Mouse (Mus musculus) bone marrow macrophage, adult 2 months (primary cell): ENCODE results near the gene Adap2. TPM values are rescaled to one million over a fixed set of nuclear protein-coding genes. Genes with fewer than 3 reads are reported as not detected.
"Not testable (repeated sequence)": the region's sequence is repeated elsewhere in the genome, so short reads cannot be mapped to it uniquely, and the experiment has no call there.

ENCODE experiments used
- H3K27ac ChIP-seq: 2 replicates; pipeline ENCODE4 v1.5.1; 2012; ENCODE audit warnings: low read depth, low read length; ENCODE audit not compliant: insufficient read depth
- H3K4me1 ChIP-seq: 2 replicates; pipeline ENCODE4 v1.6.1; 2012; ENCODE audit warnings: low read length; ENCODE audit not compliant: control insufficient read depth, insufficient read depth
- H3K4me3 ChIP-seq: 2 replicates; pipeline ENCODE4 v1.5.1; 2012; ENCODE audit warnings: mild to moderate bottlenecking, low read length, moderate library complexity; ENCODE audit not compliant: insufficient read depth
- CTCF ChIP-seq: IDR thresholded peaks from 2 replicates; pipeline ENCODE4 v1.5.1; 2012; ENCODE audit warnings: low read depth, mild to moderate bottlenecking, low read length, moderate library complexity
- POLR2A ChIP-seq: IDR thresholded peaks from 2 replicates; pipeline ENCODE4 v1.6.1; 2012; ENCODE audit warnings: mild to moderate bottlenecking, low read depth, low read length, borderline replicate concordance
- polyA plus RNA-seq: library from polyadenylated mRNA; stranded (reverse); fragments of >200 nt; gene quantifications from 2 replicates; pipeline ENCODE4 v1.2.4, GENCODE M21; 2012; ENCODE audit not compliant: missing spikeins, insufficient read depth, insufficient read length

The Adap2 gene
- polyA plus RNA-seq, 1 experiment = 167 TPM

GRCm38 (mm10) chr11:80145787-80146275 lies 8.1 kb upstream of the Adap2 start:
- Histone ChIP-seq H3K4me3 (peak overlapping the region; percentile 36), H3K4me1 (peaks cover 23% of the 10 kb centered on the region)

GRCm38 (mm10) chr11:80147748-80148147 lies 6.2 kb upstream of the Adap2 start:
- TF ChIP-seq CTCF = no peak
- no peak for TF ChIP-seq POLR2A
- Histone ChIP-seq H3K4me1 (peaks cover 27% of the 10 kb centered on the region), H3K4me3 (no peak overlapping the region), H3K27ac (no peak overlapping the region)

More at GRCm38 (mm10) chr11:80145787-80146275, 8.1 kb upstream of the Adap2 start:
- TF ChIP-seq POLR2A (no peak), CTCF (no peak)
- peak overlapping the region; percentile 89 for H3K27ac ChIP-seq

- Histone ChIP-seq H3K4me1 (peaks cover 25% of the 10 kb centered on the region), H3K4me3 (no peak overlapping the region), H3K27ac (no peak overlapping the region)
- TF ChIP-seq POLR2A = no peak
- TF ChIP-seq CTCF = no peak
Measured at GRCm38 (mm10) chr11:80148313-80148712, 5.6 kb upstream of the Adap2 start.

- peaks cover 28% of the 10 kb centered on the region for H3K4me1 ChIP-seq
- not testable (repeated sequence) for H3K27ac ChIP-seq, H3K4me3 ChIP-seq
Measured at GRCm38 (mm10) chr11:80148974-80149373, 4.9 kb upstream of the Adap2 start.

- Histone ChIP-seq H3K4me3 (no peak overlapping the region), H3K4me1 (peaks cover 28% of the 10 kb centered on the region), H3K27ac (no peak overlapping the region)
- no peak for TF ChIP-seq POLR2A
- TF ChIP-seq CTCF = no peak
Measured at GRCm38 (mm10) chr11:80149412-80150023, 4.4 kb upstream of the Adap2 start.

- Histone ChIP-seq H3K4me3 (no peak overlapping the region), H3K4me1 (peaks cover 31% of the 10 kb centered on the region)
- TF ChIP-seq CTCF (no peak), POLR2A (no peak)
Measured at GRCm38 (mm10) chr11:80150566-80150965, 3.3 kb upstream of the Adap2 start.

GRCm38 (mm10) chr11:80151541-80151940 lies 2.4 kb upstream of the Adap2 start:
- Histone ChIP-seq H3K4me3 (no peak overlapping the region), H3K4me1 (peaks cover 33% of the 10 kb centered on the region), H3K27ac (no peak overlapping the region)
- TF ChIP-seq CTCF = no peak
- TF ChIP-seq POLR2A = no peak

More at GRCm38 (mm10) chr11:80150566-80150965, 3.3 kb upstream of the Adap2 start:
- H3K27ac ChIP-seq = no peak overlapping the region

GRCm38 (mm10) chr11:80152376-80152775 lies 1.5 kb upstream of the Adap2 start:
- no peak overlapping the region for H3K4me3 ChIP-seq
- TF ChIP-seq CTCF = no peak
- no peak for TF ChIP-seq POLR2A
- H3K4me1 ChIP-seq = peaks cover 38% of the 10 kb centered on the region
- H3K27ac ChIP-seq = no peak overlapping the region

- Histone ChIP-seq H3K27ac (peak overlapping the region; percentile 26), H3K4me3 (peak overlapping the region; percentile 83)
- TF ChIP-seq POLR2A = no peak
- TF ChIP-seq CTCF = no peak
Measured at GRCm38 (mm10) chr11:80154501-80154900, 596 bp downstream of the Adap2 start.

GRCm38 (mm10) chr11:80155541-80155940 lies 1.6 kb downstream of the Adap2 start:
- peak overlapping the region; percentile 12 for H3K27ac ChIP-seq
- TF ChIP-seq CTCF (no peak), POLR2A (no peak)
- peak overlapping the region; percentile 83 for H3K4me3 ChIP-seq
- H3K4me1 ChIP-seq = peaks cover 43% of the 10 kb centered on the region

More at GRCm38 (mm10) chr11:80154501-80154900, 596 bp downstream of the Adap2 start:
- H3K4me1 ChIP-seq = peaks cover 43% of the 10 kb centered on the region

GRCm38 (mm10) chr11:80155961-80156360 lies 2.1 kb downstream of the Adap2 start:
- H3K27ac ChIP-seq = no peak overlapping the region; the same call in 1 of the 2 replicates
- TF ChIP-seq POLR2A (no peak), CTCF (no peak)
- H3K4me3 ChIP-seq = peak overlapping the region; percentile 83
- H3K4me1 ChIP-seq = peaks cover 43% of the 10 kb centered on the region
